Mouse (Mus musculus) E14TG2a.4 (cell line): ENCODE data around the gene Ttc6.

ENCODE experiments used
- H3K27me3 ChIP-seq: 2 replicates; pipeline ENCODE4 v1.6.1; 2014; ENCODE audit warnings: low read length, control low read depth; ENCODE audit not compliant: insufficient read depth
- H3K36me3 ChIP-seq: 2 replicates; pipeline ENCODE4 v1.6.1; 2014; ENCODE audit warnings: low read length, control low read depth; ENCODE audit not compliant: insufficient read depth
- H3K4me1 ChIP-seq: replicated peaks from 2 replicates; pipeline ENCODE4 v1.6.1; 2014; ENCODE audit warnings: low read depth, low read length, control low read depth
- H3K4me3 ChIP-seq: replicated peaks from 2 replicates; pipeline ENCODE4 v1.5.1; 2014; ENCODE audit warnings: mild to moderate bottlenecking, low read length
- H3K9me3 ChIP-seq: 2 replicates; pipeline ENCODE4 v1.6.1; 2014; ENCODE audit warnings: low read length, control low read depth
- CTCF ChIP-seq: conservative IDR thresholded peaks from 2 replicates; pipeline ENCODE4 v1.5.1; 2014; ENCODE audit warnings: low read length
- NANOG ChIP-seq: IDR thresholded peaks from 2 replicates; pipeline ENCODE4 v1.6.1; 2014; ENCODE audit warnings: borderline replicate concordance, low read length, mixed read lengths
- POU5F1 ChIP-seq: IDR thresholded peaks from 2 replicates; pipeline ENCODE4 v1.6.1; 2014; ENCODE audit warnings: low read length, borderline replicate concordance

Ttc6 gene

GRCm38 (mm10) chr12:57575931-57576628, 12.2 kb downstream of the Ttc6 start:
- Histone ChIP-seq H3K27me3 (peaks cover 65% of the 10 kb centered on the region), H3K9me3 (peaks cover 23% of the 10 kb centered on the region), H3K4me3 (peak overlapping the region; percentile 80), H3K36me3 (no peaks in the 10 kb centered on the region), H3K4me1 (peaks cover 8% of the 10 kb centered on the region; the same call in 1 of the 2 replicates)
- TF ChIP-seq CTCF (no peak), NANOG (no peak), POU5F1 (no peak)

- H3K4me3 ChIP-seq, result no peak overlapping the region
- H3K36me3 ChIP-seq, result no peaks in the 10 kb centered on the region
- no peaks in the 10 kb centered on the region for H3K9me3 ChIP-seq
- no peaks in the 10 kb centered on the region for H3K4me1 ChIP-seq
- no peak for TF ChIP-seq POU5F1
- no peak for TF ChIP-seq NANOG
- no peak for TF ChIP-seq CTCF
- no peaks in the 10 kb centered on the region for H3K27me3 ChIP-seq
Measured at GRCm38 (mm10) chr12:57607624-57608023, 43.7 kb downstream of the Ttc6 start.

- Histone ChIP-seq H3K4me1 (no peaks in the 10 kb centered on the region), H3K9me3 (peaks cover 10% of the 10 kb centered on the region), H3K4me3 (no peak overlapping the region), H3K27me3 (no peaks in the 10 kb centered on the region), H3K36me3 (no peaks in the 10 kb centered on the region)
- TF ChIP-seq NANOG, result no peak
- TF ChIP-seq CTCF, result no peak
- TF ChIP-seq POU5F1, result no peak
Measured at GRCm38 (mm10) chr12:57615137-57615536, 51.2 kb downstream of the Ttc6 start.

GRCm38 (mm10) chr12:57622030-57622429, 58.1 kb downstream of the Ttc6 start:
- no peak overlapping the region for H3K4me3 ChIP-seq
- H3K36me3 ChIP-seq, result no peaks in the 10 kb centered on the region
- H3K27me3 ChIP-seq, result no peaks in the 10 kb centered on the region
- H3K9me3 ChIP-seq, result peaks cover 10% of the 10 kb centered on the region
- H3K4me1 ChIP-seq, result no peaks in the 10 kb centered on the region
- TF ChIP-seq POU5F1 (no peak), NANOG (no peak), CTCF (peak; percentile 58)

GRCm38 (mm10) chr12:57623264-57623663, 59.4 kb downstream of the Ttc6 start:
- H3K4me3 ChIP-seq, result no peak overlapping the region
- no peaks in the 10 kb centered on the region for H3K36me3 ChIP-seq
- H3K27me3 ChIP-seq, result no peaks in the 10 kb centered on the region
- TF ChIP-seq NANOG (no peak), CTCF (no peak), POU5F1 (no peak)
- no peaks in the 10 kb centered on the region for H3K4me1 ChIP-seq
- H3K9me3 ChIP-seq, result peaks cover 10% of the 10 kb centered on the region

GRCm38 (mm10) chr12:57624011-57624608, 60.2 kb downstream of the Ttc6 start:
- H3K9me3 ChIP-seq, result peaks cover 5% of the 10 kb centered on the region
- TF ChIP-seq NANOG, result no peak
- no peak for TF ChIP-seq POU5F1
- TF ChIP-seq CTCF, result no peak
- no peaks in the 10 kb centered on the region for H3K36me3 ChIP-seq
- H3K4me1 ChIP-seq, result no peaks in the 10 kb centered on the region
- no peaks in the 10 kb centered on the region for H3K27me3 ChIP-seq
- H3K4me3 ChIP-seq, result no peak overlapping the region

- TF ChIP-seq NANOG (no peak), CTCF (no peak), POU5F1 (no peak)
Measured at GRCm38 (mm10) chr12:57650011-57650410, 86.1 kb downstream of the Ttc6 start.

GRCm38 (mm10) chr12:57650677-57651076, 86.8 kb downstream of the Ttc6 start:
- no peaks in the 10 kb centered on the region for H3K4me1 ChIP-seq
- no peaks in the 10 kb centered on the region for H3K27me3 ChIP-seq
- no peak for TF ChIP-seq POU5F1
- TF ChIP-seq NANOG, result no peak
- TF ChIP-seq CTCF, result no peak
- H3K4me3 ChIP-seq, result no peak overlapping the region
- no peaks in the 10 kb centered on the region for H3K36me3 ChIP-seq
- H3K9me3 ChIP-seq, result no peaks in the 10 kb centered on the region

More at GRCm38 (mm10) chr12:57650011-57650410, 86.1 kb downstream of the Ttc6 start:
- Histone ChIP-seq H3K9me3 (no peaks in the 10 kb centered on the region), H3K27me3 (no peaks in the 10 kb centered on the region), H3K36me3 (no peaks in the 10 kb centered on the region), H3K4me3 (no peak overlapping the region), H3K4me1 (no peaks in the 10 kb centered on the region)
